Mouse (Mus musculus) neural tube, embryonic 11.5 days (tissue): ENCODE results near the gene Gm42906. TPM values are rescaled to one million over a fixed set of nuclear protein-coding genes. Genes with fewer than 3 reads are reported as not detected.

ENCODE experiments used
- ATAC-seq: fragments of 200-750 bp; cut with Nextera tagmentation; 2 replicates; pipeline ENCODE4 v1.8.0; 2017; ENCODE audit warnings: moderate number of reproducible peaks, mild to moderate bottlenecking, moderate TSS enrichment, moderate library complexity; ENCODE audit not compliant: insufficient read depth, low FRiP score, low TSS enrichment
- DNase-seq: peaks from one replicate; pipeline ENCODE4 v3.0.0-alpha.2; 2015; ENCODE audit warnings: low spot score
- H3K27ac ChIP-seq: fragments of 300-500 bp; sonication (generic); 2 replicates; pipeline ENCODE4 v1.5.1; 2014; ENCODE audit warnings: low read depth, mild to moderate bottlenecking, low read length
- H3K27me3 ChIP-seq: fragments of 300-500 bp; sonication (generic); 2 replicates; pipeline ENCODE4 v1.6.1; 2014; ENCODE audit warnings: mild to moderate bottlenecking, low read length, mixed read lengths; ENCODE audit not compliant: control insufficient read depth, insufficient read depth
- H3K36me3 ChIP-seq: fragments of 300-500 bp; sonication (generic); 2 replicates; pipeline ENCODE4 v1.6.1; 2014; ENCODE audit warnings: mild to moderate bottlenecking, low read length, moderate library complexity, mixed read lengths; ENCODE audit not compliant: control insufficient read depth, insufficient read depth
- H3K4me1 ChIP-seq: fragments of 300-500 bp; sonication (generic); 2 replicates; pipeline ENCODE4 v1.6.1; 2014; ENCODE audit warnings: low read length, mixed read lengths; ENCODE audit not compliant: control insufficient read depth, insufficient read depth
- H3K4me2 ChIP-seq: fragments of 300-500 bp; sonication (generic); 2 replicates; pipeline ENCODE4 v1.6.1; 2014; ENCODE audit warnings: low read depth, mild to moderate bottlenecking, moderate library complexity
- H3K4me3 ChIP-seq: fragments of 300-500 bp; sonication (generic); 2 replicates; pipeline ENCODE4 v1.5.1; 2014; ENCODE audit warnings: low read depth, low read length
- H3K9ac ChIP-seq: fragments of 300-500 bp; sonication (generic); 2 replicates; pipeline ENCODE4 v1.6.1; 2014; ENCODE audit warnings: mild to moderate bottlenecking, low read length
- H3K9me3 ChIP-seq: fragments of 300-500 bp; sonication (generic); 2 replicates; pipeline ENCODE4 v1.6.1; 2016; ENCODE audit warnings: low read length; ENCODE audit not compliant: control insufficient read depth
- WGBS: fragments of 180-500 bp; shearing (Covaris S2); extraction: QIAGEN DNeasy Blood & Tissue Kit; methylation state at CpG from one replicate; pipeline ENCODE4 v1.1.7; 2014; 5-methylcytosine and 5-hydroxymethylcytosine counted together
- polyA plus RNA-seq: library from polyadenylated mRNA; unstranded; fragments of >200 nt; fragmentation: Nextera tagmentation; extraction: Ambion mirVana; gene quantifications from 2 replicates; pipeline ENCODE4 v1.2.1, GENCODE M21; 2014

Gene Gm42906
- polyA plus RNA-seq, 1 experiment from 2014 or later = not detected

GRCm38 (mm10) chr5:151174485-151175460 is 253.2 kb downstream of the Gm42906 start:
- ATAC-seq = no peak

DNA sequence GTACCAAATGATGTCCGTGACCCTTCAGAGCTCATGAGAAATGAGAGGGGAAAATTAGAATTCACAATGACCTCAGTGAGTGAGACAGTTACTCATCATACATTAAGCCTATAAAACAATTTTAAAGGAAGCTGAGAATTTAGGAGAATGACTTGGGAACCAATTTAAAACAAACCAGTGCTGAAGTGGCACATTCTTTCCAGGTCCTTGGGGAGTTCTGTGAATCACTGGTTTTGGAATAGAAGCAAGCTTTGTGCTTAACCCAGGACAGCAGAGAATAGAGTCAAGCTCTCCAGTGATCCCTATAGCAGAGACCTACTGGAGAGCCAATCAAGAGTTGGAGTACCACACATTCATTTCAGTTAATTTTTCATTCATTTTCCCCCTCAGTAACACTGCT is 254.2 kb downstream of the Gm42906 start:
- no peak for DNase-seq
- Histone ChIP-seq H3K4me3 (no peak overlapping the region), H3K9ac (no peak overlapping the region), H3K36me3 (no peaks in the 10 kb centered on the region), H3K27me3 (no peaks in the 10 kb centered on the region), H3K9me3 (no peaks in the 10 kb centered on the region), H3K4me1 (no peaks in the 10 kb centered on the region), H3K27ac (no peak overlapping the region), H3K4me2 (no peak overlapping the region)
- no peak for ATAC-seq
- 79% methylated on average over 1 of the region's 1 CpGs for WGBS

More at GRCm38 (mm10) chr5:151174485-151175460, 253.2 kb downstream of the Gm42906 start:
- Histone ChIP-seq H3K9ac (no peak overlapping the region), H3K36me3 (no peaks in the 10 kb centered on the region), H3K9me3 (no peaks in the 10 kb centered on the region), H3K4me3 (no peak overlapping the region), H3K27me3 (no peaks in the 10 kb centered on the region), H3K4me1 (no peaks in the 10 kb centered on the region), H3K4me2 (no peak overlapping the region), H3K27ac (no peak overlapping the region)
- WGBS = 77% methylated on average over 7 of the region's 7 CpGs
- DNase-seq = no peak

DNA sequence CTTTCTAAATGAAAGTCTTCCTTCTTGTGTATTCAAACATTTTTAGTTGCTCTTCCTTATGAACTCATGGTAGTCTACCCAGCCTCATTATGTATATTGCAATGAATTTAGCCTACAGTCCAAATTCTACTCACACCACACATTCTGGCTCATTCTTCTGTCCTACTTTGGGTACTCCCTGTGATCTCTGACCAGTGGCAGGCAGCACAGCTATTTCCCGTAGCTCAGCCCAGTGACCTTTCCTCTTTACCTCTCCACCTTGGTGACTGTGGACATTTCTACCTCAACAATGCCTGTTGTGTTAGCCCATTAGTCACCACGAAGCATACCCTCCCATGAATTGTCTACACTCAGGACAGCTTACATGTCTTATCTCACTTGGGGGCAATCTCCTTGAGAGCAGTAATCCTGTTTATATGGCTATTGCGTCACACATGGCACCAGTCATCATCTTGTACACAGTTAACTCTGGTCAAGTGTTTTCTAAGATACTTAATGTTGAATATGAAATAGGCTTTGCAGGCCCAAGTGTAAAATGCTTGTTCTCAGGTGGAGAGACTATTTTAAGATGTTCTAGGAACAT is 257.7 kb downstream of the Gm42906 start:
- Histone ChIP-seq H3K9ac (no peak overlapping the region), H3K36me3 (no peaks in the 10 kb centered on the region), H3K27ac (no peak overlapping the region), H3K4me3 (no peak overlapping the region), H3K9me3 (no peaks in the 10 kb centered on the region), H3K4me2 (no peak overlapping the region), H3K27me3 (no peaks in the 10 kb centered on the region), H3K4me1 (no peaks in the 10 kb centered on the region)
- DNase-seq = no peak
- 88% methylated on average over 3 of the region's 3 CpGs for WGBS
- no peak for ATAC-seq

DNA sequence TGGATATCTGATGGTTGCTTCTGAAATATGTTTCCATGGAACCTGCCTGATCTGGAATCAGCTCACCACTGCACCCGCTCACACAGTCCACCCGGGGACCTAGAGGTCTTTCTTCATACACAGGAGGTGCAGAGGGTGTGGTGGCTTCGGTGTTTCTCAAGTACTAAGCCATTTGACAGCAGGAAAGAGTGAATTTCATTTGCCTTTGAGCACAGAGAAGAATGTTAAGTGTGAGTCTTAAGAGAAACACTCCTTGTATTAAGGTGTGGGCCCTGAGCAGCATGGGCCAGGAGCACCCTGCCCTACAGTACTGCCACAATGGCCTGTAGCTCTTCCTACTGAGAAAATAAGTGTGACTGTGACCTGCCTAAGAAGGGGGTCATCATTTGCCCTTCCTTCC is 259.8 kb downstream of the Gm42906 start:
- no peak for DNase-seq
- no peak overlapping the region for H3K27ac ChIP-seq
- 90% methylated on average over 3 of the region's 3 CpGs for WGBS
- no peak for ATAC-seq
- no peaks in the 10 kb centered on the region for H3K36me3 ChIP-seq
- no peaks in the 10 kb centered on the region for H3K9me3 ChIP-seq
- H3K4me1 ChIP-seq = no peaks in the 10 kb centered on the region
- H3K9ac ChIP-seq = no peak overlapping the region
- no peak overlapping the region for H3K4me2 ChIP-seq
- no peaks in the 10 kb centered on the region for H3K27me3 ChIP-seq
- no peak overlapping the region for H3K4me3 ChIP-seq

DNA sequence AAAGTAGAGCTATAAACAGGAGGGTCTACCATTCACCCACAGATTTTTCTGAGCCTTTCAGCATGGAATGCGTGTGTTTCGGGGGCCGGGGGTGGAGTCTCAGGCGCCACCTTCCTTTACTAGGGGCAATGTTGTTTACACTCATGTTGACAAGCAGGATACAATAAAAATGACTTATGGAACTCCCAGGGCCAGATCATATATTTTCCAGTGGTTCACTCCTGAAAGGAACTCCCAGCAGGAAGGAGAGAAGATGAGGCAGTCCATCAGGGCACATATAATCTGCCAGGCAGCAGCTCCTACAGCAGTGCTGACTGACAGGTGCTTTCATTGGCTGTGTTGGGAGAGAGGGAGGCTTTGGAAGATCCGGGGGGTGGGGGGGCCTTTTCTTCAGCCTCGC is 260.3 kb downstream of the Gm42906 start:
- ATAC-seq = no peak
- no peaks in the 10 kb centered on the region for H3K36me3 ChIP-seq
- no peak overlapping the region for H3K9ac ChIP-seq
- no peaks in the 10 kb centered on the region for H3K9me3 ChIP-seq
- H3K4me1 ChIP-seq = no peaks in the 10 kb centered on the region
- H3K4me3 ChIP-seq = no peak overlapping the region
- H3K27me3 ChIP-seq = no peaks in the 10 kb centered on the region
- no peak overlapping the region for H3K27ac ChIP-seq
- H3K4me2 ChIP-seq = no peak overlapping the region
- DNase-seq = no peak
- WGBS = 61% methylated on average over 6 of the region's 6 CpGs

DNA sequence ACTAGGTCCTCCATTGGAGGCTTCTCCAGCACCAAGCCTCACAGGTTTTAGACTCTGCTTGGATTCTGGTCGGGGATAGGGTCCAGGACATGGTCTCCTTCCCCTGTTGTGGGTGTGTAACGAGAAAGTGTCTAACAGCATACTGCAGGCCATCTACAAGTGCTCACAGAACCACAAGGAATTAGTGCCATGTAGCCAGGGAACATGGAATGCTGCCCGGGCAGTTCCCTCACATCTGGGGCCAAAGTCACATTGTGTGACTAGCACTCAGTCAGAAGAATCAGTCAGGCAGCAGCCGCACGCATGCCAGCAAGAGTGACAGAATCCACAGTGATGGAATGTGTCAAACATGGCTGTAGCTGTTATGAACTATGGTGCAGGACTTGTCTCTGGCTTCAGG is 261.7 kb downstream of the Gm42906 start:
- H3K4me3 ChIP-seq = no peak overlapping the region

GRCm38 (mm10) chr5:151165381-151166016 is 262.5 kb downstream of the Gm42906 start:
- Histone ChIP-seq H3K4me3 (no peak overlapping the region), H3K27ac (no peak overlapping the region), H3K9ac (no peak overlapping the region), H3K9me3 (no peaks in the 10 kb centered on the region), H3K36me3 (no peaks in the 10 kb centered on the region), H3K4me2 (no peak overlapping the region), H3K4me1 (no peaks in the 10 kb centered on the region), H3K27me3 (no peaks in the 10 kb centered on the region)
- ATAC-seq = no peak
- DNase-seq = no peak
- 90% methylated on average over 6 of the region's 6 CpGs for WGBS

More for the DNA sequence above, 261.7 kb downstream of the Gm42906 start:
- ATAC-seq = no peak
- WGBS = 89% methylated on average over 5 of the region's 5 CpGs
- no peaks in the 10 kb centered on the region for H3K4me1 ChIP-seq
- no peak overlapping the region for H3K9ac ChIP-seq
- H3K4me2 ChIP-seq = no peak overlapping the region
- H3K9me3 ChIP-seq = no peaks in the 10 kb centered on the region
- no peaks in the 10 kb centered on the region for H3K36me3 ChIP-seq
- no peak for DNase-seq
- H3K27me3 ChIP-seq = no peaks in the 10 kb centered on the region
- no peak overlapping the region for H3K27ac ChIP-seq

DNA sequence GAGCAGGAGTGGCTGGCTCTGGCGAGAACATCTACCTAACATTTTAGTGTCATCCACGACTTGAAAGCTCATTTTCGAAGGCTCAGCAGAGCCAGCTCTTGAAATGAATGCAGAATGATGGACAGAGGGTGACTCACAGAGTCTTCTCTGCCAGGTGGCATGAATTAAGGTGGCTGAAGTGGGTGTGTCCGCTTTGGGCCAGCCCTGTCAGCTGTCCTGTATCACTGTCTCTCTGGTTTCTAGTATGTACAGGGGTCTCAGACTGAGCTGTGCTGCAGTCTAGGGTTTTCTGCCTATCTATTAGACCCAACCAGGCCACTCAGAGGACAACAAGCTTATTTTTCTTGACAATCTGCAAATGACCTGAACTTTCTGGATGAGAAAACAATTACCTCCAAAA is 263.1 kb downstream of the Gm42906 start:
- H3K4me1 ChIP-seq = no peaks in the 10 kb centered on the region
- no peak overlapping the region for H3K4me3 ChIP-seq
- no peak for ATAC-seq
- no peak overlapping the region for H3K9ac ChIP-seq
- WGBS = 73% methylated on average over 4 of the region's 4 CpGs
- H3K9me3 ChIP-seq = no peaks in the 10 kb centered on the region
- no peak overlapping the region for H3K4me2 ChIP-seq
- no peaks in the 10 kb centered on the region for H3K36me3 ChIP-seq
- H3K27ac ChIP-seq = no peak overlapping the region
- no peak for DNase-seq
- H3K27me3 ChIP-seq = no peaks in the 10 kb centered on the region
